Mouse (Mus musculus): ENCODE results near the gene Plin3. TPM values are rescaled to one million over a fixed set of nuclear protein-coding genes. Genes with fewer than 3 reads are reported as not detected.

The Plin3 gene
- polyA plus RNA-seq, 2 experiments, result 41.0 to 90.3 TPM

DNA sequence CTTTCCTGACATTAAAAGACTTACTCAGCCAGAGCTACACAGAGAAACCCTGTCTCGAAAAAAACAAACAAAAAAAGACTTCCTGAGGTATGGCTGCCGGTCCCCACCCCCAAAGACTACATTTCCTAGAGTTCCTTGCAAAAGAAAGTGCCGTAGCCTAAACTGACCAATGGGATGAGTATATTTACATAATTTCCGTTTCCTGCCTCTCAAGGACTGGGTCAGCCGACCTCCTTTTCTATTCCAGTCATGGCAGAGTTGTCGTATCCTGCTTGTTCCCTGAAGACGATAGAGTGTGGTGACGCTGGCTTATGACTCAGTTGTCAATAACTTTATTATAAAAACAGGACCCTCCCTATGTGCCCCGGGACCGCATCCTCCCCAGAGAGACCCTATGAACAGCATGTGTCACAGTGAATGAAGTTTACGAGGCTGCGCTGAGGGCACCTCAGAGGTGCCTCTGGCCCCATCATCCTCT, 23.5 kb downstream of the Plin3 start:
- Histone ChIP-seq H3K4me3 (replicated peaks; ENCODE audit: low read length) (peak overlapping the region; percentile 37), H3K4me2 (replicated peaks; ENCODE audit: low read depth, low read length, severe bottlenecking) (peak overlapping the region; percentile 71), H3K9me3 (ENCODE audit: control insufficient read depth, low read length) (no peaks in the 10 kb centered on the region), H3K27ac (replicated peaks; ENCODE audit: low read depth, low read length) (peak overlapping the region; percentile 80), H3K9ac (ENCODE audit: low read depth, low read length, severe bottlenecking) (peak overlapping the region; percentile 53), H3K27me3 (ENCODE audit: control insufficient read depth, insufficient read depth, low read length) (no peaks in the 10 kb centered on the region), H3K36me3 (ENCODE audit: control insufficient read depth, insufficient read depth, low read length) (peaks cover 18% of the 10 kb centered on the region), H3K4me1 (ENCODE audit: control insufficient read depth, insufficient read depth, low read length) (no peaks in the 10 kb centered on the region; the same call in 1 of the 2 replicates)
- ATAC-seq (ENCODE audit: low FRiP score, low read depth) (peak; percentile 92), DNase-seq (ENCODE audit: low spot score) (peak; percentile 86)
- no peak for TF ChIP-seq POLR2A (IDR thresholded peaks at IDR 0.05; ENCODE audit: borderline replicate concordance, extremely low read depth, insufficient read depth, insufficient read length)
- 19% methylated on average over 12 of the region's 12 CpGs for WGBS

DNA sequence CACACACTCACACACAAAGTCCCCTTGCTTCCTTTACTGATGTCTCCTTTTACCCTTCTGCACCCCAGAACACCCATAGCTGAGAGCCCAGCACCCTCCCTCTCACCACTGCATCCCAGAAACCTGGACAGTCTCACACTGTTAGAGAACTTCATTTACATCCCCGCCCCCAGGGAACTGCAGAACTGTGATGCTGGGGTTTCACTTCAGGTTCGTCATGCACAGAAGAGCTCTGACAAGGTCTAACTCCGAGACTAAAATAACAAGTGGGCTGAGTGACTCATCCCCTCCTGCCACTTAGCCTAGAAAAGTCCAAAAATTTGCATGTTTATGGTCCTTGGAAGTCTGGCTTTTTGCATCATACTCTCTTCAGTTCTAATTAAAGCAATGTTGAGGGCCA, 26.4 kb downstream of the Plin3 start:
- no peak overlapping the region for H3K4me2 ChIP-seq (replicated peaks; ENCODE audit: low read depth, low read length, severe bottlenecking)
- peaks cover 19% of the 10 kb centered on the region for H3K36me3 ChIP-seq (ENCODE audit: control insufficient read depth, insufficient read depth, low read length)
- ATAC-seq (ENCODE audit: low FRiP score, low read depth) (no peak), DNase-seq (ENCODE audit: low spot score) (no peak)
- no peaks in the 10 kb centered on the region for H3K9me3 ChIP-seq (ENCODE audit: control insufficient read depth, low read length)
- no peaks in the 10 kb centered on the region; the same call in none of the 2 replicates for H3K4me1 ChIP-seq (ENCODE audit: control insufficient read depth, insufficient read depth, low read length)
- H3K27ac ChIP-seq (replicated peaks; ENCODE audit: low read depth, low read length), result no peak overlapping the region
- no peak overlapping the region for H3K9ac ChIP-seq (ENCODE audit: low read depth, low read length, severe bottlenecking)
- no peaks in the 10 kb centered on the region for H3K27me3 ChIP-seq (ENCODE audit: control insufficient read depth, insufficient read depth, low read length)
- H3K4me3 ChIP-seq (replicated peaks; ENCODE audit: low read length), result no peak overlapping the region
- no peak for TF ChIP-seq POLR2A (IDR thresholded peaks at IDR 0.05; ENCODE audit: borderline replicate concordance, extremely low read depth, insufficient read depth, insufficient read length)
- WGBS, result 62% methylated on average over 3 of the region's 3 CpGs

DNA sequence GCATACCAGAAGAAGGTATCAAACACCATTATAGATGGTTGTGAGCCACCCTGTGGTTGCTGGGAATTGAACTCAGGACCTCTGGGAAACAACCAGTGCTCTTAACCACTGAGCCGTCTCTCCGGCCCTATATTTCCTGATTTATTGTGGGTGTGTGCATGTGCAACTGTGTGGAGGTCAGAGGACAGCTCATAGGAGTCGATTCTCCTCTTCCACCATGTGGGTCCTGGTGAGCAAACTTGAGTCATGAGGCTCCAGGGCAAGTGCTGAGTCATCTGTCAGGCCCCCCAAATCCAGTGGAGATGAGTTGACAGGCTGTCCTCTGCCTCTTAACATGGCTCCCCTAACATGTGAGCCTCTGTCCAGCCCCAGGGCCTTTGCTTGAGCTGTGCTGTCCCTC, 26.8 kb downstream of the Plin3 start:
- ATAC-seq (ENCODE audit: low FRiP score, low read depth) (no peak), DNase-seq (ENCODE audit: low spot score) (no peak)
- Histone ChIP-seq H3K9me3 (ENCODE audit: control insufficient read depth, low read length) (no peaks in the 10 kb centered on the region), H3K27ac (replicated peaks; ENCODE audit: low read depth, low read length) (no peak overlapping the region), H3K36me3 (ENCODE audit: control insufficient read depth, insufficient read depth, low read length) (peaks cover 20% of the 10 kb centered on the region), H3K4me2 (replicated peaks; ENCODE audit: low read depth, low read length, severe bottlenecking) (no peak overlapping the region), H3K4me1 (ENCODE audit: control insufficient read depth, insufficient read depth, low read length) (no peaks in the 10 kb centered on the region; the same call in none of the 2 replicates), H3K4me3 (replicated peaks; ENCODE audit: low read length) (no peak overlapping the region), H3K9ac (ENCODE audit: low read depth, low read length, severe bottlenecking) (no peak overlapping the region), H3K27me3 (ENCODE audit: control insufficient read depth, insufficient read depth, low read length) (no peaks in the 10 kb centered on the region)
- TF ChIP-seq POLR2A (IDR thresholded peaks at IDR 0.05; ENCODE audit: borderline replicate concordance, extremely low read depth, insufficient read depth, insufficient read length), result no peak
- 80% methylated on average over 3 of the region's 3 CpGs for WGBS

DNA sequence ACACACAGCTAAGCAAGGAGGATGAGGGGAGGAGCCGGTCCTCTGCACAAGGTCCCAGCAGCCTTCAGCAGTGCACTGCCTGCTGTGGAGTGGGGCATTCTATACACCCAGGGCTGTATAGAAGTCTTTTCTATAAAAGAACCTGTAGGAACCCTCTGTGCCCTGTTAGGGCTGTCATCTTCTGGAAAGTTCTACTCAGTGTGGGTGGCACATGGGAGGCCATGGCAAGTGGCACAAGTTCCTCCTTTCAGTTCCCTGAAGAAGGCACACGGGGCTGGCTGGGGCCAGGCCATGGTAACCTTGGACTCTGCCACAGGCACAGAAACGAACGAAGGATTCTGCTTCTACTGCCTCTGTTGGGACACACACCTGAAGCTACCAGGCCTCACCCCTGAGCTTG, 27.7 kb downstream of the Plin3 start:
- DNase-seq (ENCODE audit: low spot score) (no peak), ATAC-seq (ENCODE audit: low FRiP score, low read depth) (no peak)
- Histone ChIP-seq H3K36me3 (ENCODE audit: control insufficient read depth, insufficient read depth, low read length) (peaks cover 29% of the 10 kb centered on the region), H3K4me2 (replicated peaks; ENCODE audit: low read depth, low read length, severe bottlenecking) (no peak overlapping the region), H3K9ac (ENCODE audit: low read depth, low read length, severe bottlenecking) (no peak overlapping the region), H3K9me3 (ENCODE audit: control insufficient read depth, low read length) (no peaks in the 10 kb centered on the region), H3K27ac (replicated peaks; ENCODE audit: low read depth, low read length) (no peak overlapping the region), H3K27me3 (ENCODE audit: control insufficient read depth, insufficient read depth, low read length) (no peaks in the 10 kb centered on the region), H3K4me1 (ENCODE audit: control insufficient read depth, insufficient read depth, low read length) (no peaks in the 10 kb centered on the region; the same call in none of the 2 replicates), H3K4me3 (replicated peaks; ENCODE audit: low read length) (no peak overlapping the region)
- no peak for TF ChIP-seq POLR2A (IDR thresholded peaks at IDR 0.05; ENCODE audit: borderline replicate concordance, extremely low read depth, insufficient read depth, insufficient read length)
- WGBS, result 87% methylated on average over 4 of the region's 4 CpGs

DNA sequence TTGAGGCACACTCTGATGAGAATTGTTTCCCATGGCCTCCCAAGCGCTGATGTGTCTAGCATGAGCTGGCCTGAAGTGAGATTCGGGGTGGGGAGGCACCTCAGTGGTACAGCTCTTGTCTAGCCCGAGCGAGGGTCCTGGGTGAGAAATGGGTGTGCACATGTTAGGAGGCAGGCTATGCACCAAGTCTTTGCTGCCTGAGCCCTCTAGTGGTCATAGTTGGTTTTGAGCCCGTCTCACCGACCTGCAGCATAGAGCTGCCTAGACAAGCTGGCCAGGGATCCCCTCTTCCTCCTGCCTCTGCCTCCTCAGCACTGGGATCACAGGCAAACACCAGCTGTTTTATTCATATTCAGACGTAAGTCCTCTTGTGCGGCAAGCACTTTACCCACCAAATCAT, 28.7 kb downstream of the Plin3 start:
- Histone ChIP-seq H3K9ac (ENCODE audit: low read depth, low read length, severe bottlenecking) (no peak overlapping the region), H3K4me3 (replicated peaks; ENCODE audit: low read length) (no peak overlapping the region), H3K4me1 (ENCODE audit: control insufficient read depth, insufficient read depth, low read length) (no peaks in the 10 kb centered on the region; the same call in 1 of the 2 replicates), H3K27me3 (ENCODE audit: control insufficient read depth, insufficient read depth, low read length) (no peaks in the 10 kb centered on the region), H3K9me3 (ENCODE audit: control insufficient read depth, low read length) (no peaks in the 10 kb centered on the region), H3K36me3 (ENCODE audit: control insufficient read depth, insufficient read depth, low read length) (peaks cover 39% of the 10 kb centered on the region), H3K27ac (replicated peaks; ENCODE audit: low read depth, low read length) (no peak overlapping the region), H3K4me2 (replicated peaks; ENCODE audit: low read depth, low read length, severe bottlenecking) (no peak overlapping the region)
- no peak for TF ChIP-seq POLR2A (IDR thresholded peaks at IDR 0.05; ENCODE audit: borderline replicate concordance, extremely low read depth, insufficient read depth, insufficient read length)
- 23% methylated on average over 8 of the region's 8 CpGs for WGBS
- peak; percentile 83 for DNase-seq (ENCODE audit: low spot score)
- ATAC-seq (ENCODE audit: low FRiP score, low read depth), result peak; percentile 44; the same call in 1 of the 2 replicates
